Mouse (Mus musculus) E14TG2a.4 (cell line): ENCODE measurements around the gene Galm.

Experiments used
- CTCF ChIP-seq: conservative IDR thresholded peaks from 2 replicates; pipeline ENCODE4 v1.5.1; 2014; ENCODE audit warnings: low read length
- NANOG ChIP-seq: IDR thresholded peaks from 2 replicates; pipeline ENCODE4 v1.6.1; 2014; ENCODE audit warnings: borderline replicate concordance, low read length, mixed read lengths

- no peak for TF ChIP-seq CTCF
- no peak for TF ChIP-seq NANOG
Measured at GRCm38 (mm10) chr17:80145210-80145609, 17.9 kb downstream of the Galm start.
